Mouse (Mus musculus) heart, adult 9 months (tissue): ENCODE data around the gene Nsun2.

ENCODE experiments used
- DNase-seq, 2 experiments: peaks; one replicate each; pipeline ENCODE4 v3.0.0; 2022; ENCODE audit warnings: low spot score in 2 of 2

Nsun2 gene

GRCm38 (mm10) chr13:69524158-69524530, 9.4 kb upstream of the Nsun2 start:
- DNase-seq = no peak

GRCm38 (mm10) chr13:69525867-69526266, 7.7 kb upstream of the Nsun2 start:
- DNase-seq = no peak

- no peak for DNase-seq
These were observed 5.0 kb upstream of the Nsun2 start for GRCm38 (mm10) chr13:69528531-69528930.

- no peak for DNase-seq
These were observed 3.4 kb upstream of the Nsun2 start for GRCm38 (mm10) chr13:69530156-69530555.

GRCm38 (mm10) chr13:69530951-69531350, 2.6 kb upstream of the Nsun2 start:
- DNase-seq = no peak

- DNase-seq = no peak
These were observed 2.1 kb upstream of the Nsun2 start for GRCm38 (mm10) chr13:69531431-69531830.

GRCm38 (mm10) chr13:69532101-69532892, 1.2 kb upstream of the Nsun2 start:
- no peak for DNase-seq

GRCm38 (mm10) chr13:69532893-69533404, 597 bp upstream of the Nsun2 start:
- DNase-seq = no peak

GRCm38 (mm10) chr13:69534334-69534653, 748 bp downstream of the Nsun2 start, which contains the start of gene Tent4a:
Gene Tent4a, minus strand, starts transcription at chr13:69534617.
- no peak for DNase-seq

GRCm38 (mm10) chr13:69534654-69535551, 1.4 kb downstream of the Nsun2 start:
- DNase-seq = peak; percentile 97 to 98

- no peak for DNase-seq
These were observed 2.5 kb downstream of the Nsun2 start for GRCm38 (mm10) chr13:69536021-69536420.

GRCm38 (mm10) chr13:69537366-69537765, 3.8 kb downstream of the Nsun2 start:
- no peak for DNase-seq

GRCm38 (mm10) chr13:69538327-69538726, 4.8 kb downstream of the Nsun2 start:
- no peak for DNase-seq

- DNase-seq = no peak
These were observed 7.7 kb downstream of the Nsun2 start for GRCm38 (mm10) chr13:69541209-69541608.

- no peak for DNase-seq
These were observed 8.2 kb downstream of the Nsun2 start for GRCm38 (mm10) chr13:69541776-69542175.

GRCm38 (mm10) chr13:69542571-69543352, 9.2 kb downstream of the Nsun2 start:
- peak; percentile 58 to 59 for DNase-seq

- no peak for DNase-seq
These were observed 10.0 kb downstream of the Nsun2 start for GRCm38 (mm10) chr13:69543595-69543994.

GRCm38 (mm10) chr13:69545019-69545418, 11.5 kb downstream of the Nsun2 start:
- DNase-seq = no peak

- no peak for DNase-seq
These were observed 14.1 kb downstream of the Nsun2 start for GRCm38 (mm10) chr13:69547488-69548180.

- DNase-seq = no peak
These were observed 16.4 kb downstream of the Nsun2 start for GRCm38 (mm10) chr13:69549980-69550379.

GRCm38 (mm10) chr13:69550831-69551230, 17.3 kb downstream of the Nsun2 start:
- DNase-seq = no peak
